Mouse (Mus musculus) urinary bladder, postnatal 4 days (tissue): ENCODE data around the gene Ceacam20.
"Not testable (repeated sequence)": the region's sequence is repeated elsewhere in the genome, so short reads cannot be mapped to it uniquely, and the experiment has no call there.

Experiments
- DNase-seq, 2 experiments: peaks; one replicate each; pipeline ENCODE4 v3.0.0; 2021 to 2022; ENCODE audit warnings: low spot score in 2 of 2

Gene Ceacam20

GRCm38 (mm10) chr7:19964985-19965579 is at the start of gene Ceacam20:
TSS of gene Ceacam20 (plus strand) at chr7:19965412.
- DNase-seq = peak in 1 of 2 experiments; percentile 23

GRCm38 (mm10) chr7:19920166-19920505 is 45.1 kb upstream of the Ceacam20 start:
- no peak for DNase-seq

DNA sequence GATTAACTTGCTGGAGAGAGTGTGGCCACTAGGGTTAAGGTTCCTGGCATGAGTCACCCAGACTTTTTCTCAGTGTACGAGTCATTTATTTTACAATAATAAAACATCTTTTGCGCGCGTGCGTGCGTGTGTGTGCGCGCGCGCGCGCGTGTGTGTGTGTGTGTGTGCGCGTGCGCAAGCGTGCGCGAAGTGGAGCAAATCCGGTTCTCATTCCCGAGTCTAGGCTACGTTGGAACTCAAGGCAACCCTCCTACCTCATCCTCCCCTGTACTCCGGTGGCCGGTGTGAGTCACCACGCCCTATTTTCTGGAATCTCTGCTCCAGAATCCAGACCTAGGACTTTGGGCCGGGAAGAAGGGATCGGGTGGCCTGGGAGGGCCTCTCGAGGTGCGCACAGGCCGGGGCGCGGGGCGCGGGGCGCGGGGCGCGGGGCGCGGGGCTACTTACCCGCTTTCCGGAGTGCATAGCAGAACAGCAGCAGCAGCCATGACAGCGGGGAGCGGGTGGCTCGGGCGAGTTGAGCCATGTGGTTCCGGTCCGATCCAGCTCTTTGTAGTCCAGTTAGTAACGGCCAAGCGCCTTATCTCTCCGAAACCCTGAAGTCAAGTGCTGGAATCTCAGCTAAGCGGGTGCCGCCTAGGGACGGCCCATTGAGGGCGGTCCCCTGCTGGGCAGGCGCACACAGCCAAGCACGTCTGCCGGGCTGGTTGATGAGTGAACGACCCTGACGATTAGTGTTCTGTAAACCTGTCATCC is 44.5 kb upstream of the Ceacam20 start, which contains the start of gene Pvr:
TSS of gene Pvr (minus strand) at position 655 of the 756 bp plus-strand sequence.
- DNase-seq = peak; percentile 67 to 69

DNA sequence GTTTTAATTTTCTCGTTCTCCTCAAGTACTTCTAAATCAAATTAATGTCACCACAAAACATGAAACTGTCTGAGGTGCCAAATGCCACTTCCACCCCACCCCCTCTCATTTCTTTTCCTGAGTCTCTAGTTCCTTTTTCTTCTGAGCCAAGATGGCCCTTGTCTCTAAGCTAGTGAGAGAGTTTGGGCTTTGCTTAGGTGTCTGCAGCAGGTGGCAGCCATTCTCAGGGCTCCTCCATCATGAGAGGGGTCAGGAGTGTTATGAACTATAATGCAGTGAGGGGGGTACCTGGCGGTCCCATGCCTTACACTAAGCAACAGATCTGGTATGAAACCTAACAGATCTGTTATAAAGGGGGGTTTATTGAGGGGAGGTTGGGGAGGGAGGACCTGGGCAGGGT is 41.9 kb upstream of the Ceacam20 start:
- no peak for DNase-seq

DNA sequence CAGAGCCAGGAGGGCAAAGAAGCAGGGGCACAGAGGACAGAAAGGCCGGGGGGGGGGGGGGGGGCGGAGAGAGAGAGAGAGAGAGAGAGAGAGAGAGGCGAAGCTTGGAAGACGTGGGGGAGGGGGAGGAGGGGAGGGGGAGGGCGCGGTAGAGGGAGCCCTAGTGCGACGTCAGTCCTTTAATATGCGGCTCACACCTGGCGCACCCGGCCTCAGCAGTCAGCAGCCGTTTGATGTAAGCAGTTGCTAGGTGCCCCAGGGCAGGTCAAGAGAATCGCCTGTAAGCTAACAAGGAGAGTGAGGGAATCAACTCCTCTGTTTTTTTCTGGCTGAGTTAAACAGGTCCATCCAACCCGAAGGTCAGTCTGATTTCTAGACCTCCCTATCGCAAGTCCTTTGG is 41.4 kb upstream of the Ceacam20 start:
- DNase-seq = no peak

DNA sequence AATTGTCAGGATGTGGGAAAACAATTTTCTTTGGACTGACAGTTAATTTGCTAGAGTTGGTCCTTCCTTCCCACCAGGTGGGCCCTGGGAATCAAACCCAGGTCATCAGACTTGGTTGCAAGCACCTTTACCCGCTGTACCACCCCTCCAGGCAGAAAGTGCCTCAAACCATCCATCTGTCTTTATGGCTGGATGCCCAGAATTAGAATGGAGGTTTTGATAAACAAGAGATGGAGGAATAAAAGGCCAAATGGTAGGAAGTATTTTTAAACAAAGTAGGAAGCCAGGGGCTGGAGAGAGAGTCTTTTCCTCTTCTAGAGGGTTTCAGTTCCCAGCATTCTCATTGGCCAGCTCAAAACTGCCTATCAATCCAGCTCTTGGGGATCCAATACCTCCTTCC is 39.8 kb upstream of the Ceacam20 start:
- DNase-seq = no peak

GRCm38 (mm10) chr7:19926849-19927480 is 38.2 kb upstream of the Ceacam20 start:
- no peak for DNase-seq

- DNase-seq = no peak
These were observed 36.7 kb upstream of the Ceacam20 start for GRCm38 (mm10) chr7:19928486-19928885.

DNA sequence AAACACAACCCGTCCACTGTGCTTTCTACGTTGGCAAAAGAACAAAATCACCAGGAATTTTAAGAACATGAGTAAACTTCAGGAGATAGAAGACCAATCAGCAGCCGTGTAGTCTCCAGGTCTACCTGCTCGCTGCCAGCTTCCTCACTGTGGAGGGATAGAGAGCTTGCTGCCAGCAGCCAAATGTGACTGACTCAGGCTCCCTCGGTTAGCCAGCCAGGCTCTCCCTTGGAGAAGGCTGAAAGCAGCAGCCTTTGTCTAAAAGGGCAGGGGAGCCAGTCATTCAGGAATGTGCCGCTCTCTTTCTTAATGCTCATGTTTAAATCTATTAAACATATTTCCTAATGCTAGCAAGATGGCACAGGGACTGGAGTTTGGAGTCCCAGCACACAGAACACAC is 34.7 kb upstream of the Ceacam20 start:
- not testable (repeated sequence) for DNase-seq

DNA sequence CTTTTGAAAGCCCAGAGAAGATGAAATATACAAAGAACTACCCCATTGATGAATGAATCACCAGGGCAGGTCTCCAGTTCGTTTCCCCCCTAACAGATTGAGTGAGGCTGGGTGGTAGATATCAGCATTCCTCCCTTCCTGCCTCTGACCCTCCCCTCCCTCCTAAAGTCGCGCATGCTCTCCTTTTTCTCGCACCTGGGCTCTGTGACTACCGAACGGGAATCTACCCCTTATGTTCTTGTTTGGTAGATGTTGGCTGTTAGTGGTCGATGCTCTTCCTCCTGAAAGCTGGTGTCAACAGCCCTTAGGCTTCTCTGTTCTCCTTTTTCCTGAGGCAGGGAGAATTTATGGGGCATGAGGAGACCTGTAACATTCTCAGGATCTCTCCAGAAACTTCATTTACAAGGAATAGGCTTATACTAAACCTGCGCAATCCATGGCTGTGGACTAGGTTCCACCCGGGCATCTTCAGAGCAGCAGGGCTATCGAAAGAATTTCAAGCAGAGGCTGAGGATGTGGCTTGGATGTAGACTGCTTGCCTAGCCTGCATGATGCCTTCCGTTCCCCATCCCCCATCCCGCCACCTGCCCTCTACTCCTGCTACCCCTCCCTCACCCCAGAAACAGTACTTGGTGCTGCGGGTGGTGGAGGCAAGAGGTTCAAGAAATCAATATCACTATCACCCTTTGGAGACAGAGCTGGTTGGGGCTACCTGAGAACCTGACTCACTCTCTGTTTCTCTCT is 32.9 kb upstream of the Ceacam20 start:
- no peak for DNase-seq

GRCm38 (mm10) chr7:19932877-19933809 is 32.1 kb upstream of the Ceacam20 start:
- DNase-seq = peak; percentile 49 to 75

DNA sequence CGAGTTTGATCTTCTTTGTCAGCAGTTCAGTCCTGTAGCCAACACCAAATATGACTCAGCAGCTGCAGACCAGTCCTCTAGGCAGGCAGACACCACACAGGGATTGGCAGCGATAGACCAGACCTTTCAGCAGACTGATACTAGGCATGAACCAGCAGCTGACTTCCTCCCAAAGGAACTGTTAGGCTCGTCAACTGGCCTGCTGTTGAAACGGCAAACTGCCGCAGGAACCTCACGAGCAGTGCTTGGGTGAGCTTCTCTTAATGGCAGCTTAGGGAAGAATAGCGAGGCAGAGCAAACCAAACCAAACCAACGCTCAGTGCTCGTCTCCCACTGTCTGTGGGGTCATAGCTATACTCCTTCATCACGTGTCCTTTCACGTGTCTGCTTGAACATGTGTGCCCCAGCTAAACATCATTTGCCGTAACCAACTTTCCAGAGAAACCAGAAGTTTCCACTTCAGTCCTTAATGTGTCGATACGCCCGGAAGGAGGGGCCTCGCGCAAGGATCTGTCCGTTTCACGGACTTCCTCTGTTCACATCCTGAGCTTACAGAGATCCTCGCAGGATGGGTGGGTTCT is 30.0 kb upstream of the Ceacam20 start:
- no peak for DNase-seq

DNA sequence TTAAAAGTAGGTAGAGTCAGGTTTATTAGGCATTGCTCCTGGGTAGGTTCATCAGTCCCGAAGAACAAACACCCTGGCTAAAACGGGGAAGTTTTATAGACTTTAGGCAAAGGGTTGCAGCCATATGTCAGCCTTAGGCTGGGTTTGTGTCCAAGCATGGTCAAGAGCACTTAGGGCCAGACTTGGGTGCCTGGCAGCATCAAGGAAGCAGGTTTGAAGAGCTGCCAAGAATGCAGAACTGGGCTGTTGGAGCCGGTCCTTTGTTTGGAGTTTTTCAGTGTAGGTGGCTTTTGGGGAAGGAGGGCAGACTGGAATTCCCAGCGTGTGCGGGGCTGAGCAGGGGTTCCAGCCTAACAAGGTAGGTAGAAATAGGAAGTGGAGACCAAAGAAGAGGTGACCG is 29.3 kb upstream of the Ceacam20 start:
- no peak for DNase-seq

- no peak for DNase-seq
These were observed 27.9 kb upstream of the Ceacam20 start for GRCm38 (mm10) chr7:19937229-19937821.

DNA sequence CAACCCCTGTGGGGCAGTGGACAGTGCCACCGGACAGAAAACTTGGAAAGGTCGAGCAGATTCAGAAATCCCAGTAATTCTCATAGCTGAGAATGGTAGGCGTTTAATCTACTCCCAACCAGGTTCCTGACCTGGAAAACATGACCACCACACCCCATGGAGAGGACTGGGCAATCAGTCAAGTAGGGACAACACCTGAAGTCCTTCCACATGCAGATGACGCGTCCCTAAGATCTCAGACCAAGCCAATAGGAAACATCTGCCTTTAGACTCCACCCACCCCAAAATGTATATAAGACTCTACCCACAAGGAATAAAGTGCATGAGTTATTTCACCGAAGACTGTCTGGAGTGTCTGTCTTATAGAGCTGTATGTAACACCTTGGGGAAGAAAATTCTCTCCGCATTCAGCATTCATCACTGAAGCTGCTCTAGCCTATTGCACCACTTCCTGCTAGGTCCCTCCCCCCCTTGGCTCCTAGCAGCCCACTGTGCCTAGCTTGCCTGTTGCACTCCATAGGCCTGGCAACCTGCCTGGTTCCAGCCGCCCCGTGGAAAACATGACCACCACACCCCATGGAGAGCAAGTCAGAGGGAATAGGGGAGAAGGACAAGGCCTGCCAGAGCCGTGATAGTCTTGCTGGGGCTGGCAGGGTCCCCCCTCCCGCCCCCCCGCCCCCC is 25.5 kb upstream of the Ceacam20 start:
- peak; percentile 63 to 85 for DNase-seq

GRCm38 (mm10) chr7:19940256-19940655 is 25.0 kb upstream of the Ceacam20 start:
- no peak for DNase-seq

DNA sequence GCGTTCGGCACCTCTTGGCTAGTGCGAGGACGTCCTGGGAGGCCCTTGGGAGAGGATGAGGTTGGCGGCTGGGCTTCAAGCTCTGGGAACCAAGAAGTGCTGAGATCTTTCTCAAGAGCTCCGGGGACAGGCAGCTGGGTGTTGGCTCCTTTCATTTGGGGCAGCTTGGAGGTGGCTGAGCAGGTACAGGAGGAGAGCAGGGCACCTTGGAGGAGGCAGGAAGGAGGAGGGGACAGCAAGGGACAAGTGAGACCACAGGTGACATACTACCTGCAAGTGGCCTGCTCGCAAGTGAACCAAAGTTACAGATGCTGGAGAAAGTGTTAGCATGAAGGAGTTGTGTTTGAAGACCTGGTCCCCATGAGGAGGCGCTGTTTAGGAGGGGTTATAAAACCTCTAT is 20.5 kb upstream of the Ceacam20 start:
- no peak for DNase-seq

- DNase-seq = no peak
These were observed 20.0 kb upstream of the Ceacam20 start for GRCm38 (mm10) chr7:19945201-19945600.

DNA sequence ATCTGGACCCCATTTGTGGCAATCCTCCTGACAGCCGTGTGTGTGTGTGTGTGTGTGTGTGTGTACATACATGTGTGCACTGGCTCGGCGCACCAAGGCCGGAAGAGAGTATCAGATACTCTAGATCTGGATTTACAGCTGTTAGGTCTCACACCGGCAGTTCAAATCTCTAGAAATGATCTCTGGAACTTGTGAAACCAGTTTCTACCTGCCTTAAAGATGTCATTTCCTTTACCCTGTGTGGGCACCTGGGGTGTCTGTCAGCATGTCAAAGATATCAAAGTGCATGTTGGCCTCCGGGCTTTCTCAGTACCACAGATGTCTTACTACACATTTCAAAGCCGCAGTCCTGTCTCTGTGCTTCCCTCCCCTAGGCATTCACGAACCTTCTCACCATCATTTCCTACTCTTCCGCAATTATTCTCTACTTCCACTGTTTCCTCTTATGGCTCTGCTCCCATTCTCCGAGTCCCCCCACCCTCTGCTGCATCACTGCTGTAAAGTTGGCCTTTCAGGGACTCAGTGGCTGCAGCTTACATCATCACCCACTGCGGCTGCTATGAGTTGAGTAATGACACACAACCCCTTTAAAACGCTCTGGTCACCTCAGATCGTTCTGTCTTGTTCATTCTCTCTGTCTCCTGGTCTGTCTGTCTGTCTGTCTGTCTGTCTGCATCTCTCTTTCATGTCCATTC is 19.2 kb upstream of the Ceacam20 start:
- DNase-seq = no peak
